Mouse (Mus musculus): Measurements from ENCODE around the gene Abcg1.

DNA sequence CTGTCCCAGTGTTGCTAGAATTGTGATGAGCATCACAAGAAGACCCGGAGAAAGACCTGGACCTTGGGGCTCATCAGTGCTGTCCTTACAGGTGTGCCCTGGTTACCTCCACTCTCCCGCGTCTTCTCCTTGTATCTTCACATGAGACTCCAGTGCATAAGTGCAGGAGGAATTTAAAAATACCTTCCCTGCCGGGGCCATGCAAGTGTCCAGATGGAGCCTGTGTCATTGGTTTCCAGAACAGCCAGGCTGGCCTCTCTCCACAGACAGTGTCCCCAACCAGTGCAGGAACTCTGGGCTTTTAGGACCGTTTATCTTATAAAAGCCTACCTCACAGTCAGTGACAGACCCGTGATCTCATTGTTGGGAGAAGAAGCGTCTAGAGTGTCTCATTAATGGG, 38.1 kb downstream of the Abcg1 start:
- TF ChIP-seq CTCF (IDR thresholded peaks at IDR 0.05; ENCODE audit: low read depth, low read length), result no peak
- no peak for TF ChIP-seq POLR2A (IDR thresholded peaks at IDR 0.05; ENCODE audit: insufficient read depth, low read length)
